Mouse (Mus musculus): ENCODE measurements around the gene Ccdc51. TPM values are rescaled to one million over a fixed set of nuclear protein-coding genes. Genes with fewer than 3 reads are reported as not detected.

The Ccdc51 gene
- polyA plus RNA-seq, 1 experiment from 2014 or later, result 9.9 TPM

- H3K9me3 ChIP-seq (ENCODE audit: control insufficient read depth, low read length), result no peaks in the 10 kb centered on the region
- H3K4me1 ChIP-seq (replicated peaks; ENCODE audit: control insufficient read depth, insufficient read depth), result no peaks in the 10 kb centered on the region
- WGBS, result 42% methylated on average over 2 of the region's 2 CpGs
- no peaks in the 10 kb centered on the region for H3K36me3 ChIP-seq (ENCODE audit: control insufficient read depth, insufficient read depth, low read length)
- H3K4me3 ChIP-seq (ENCODE audit: low read depth, low read length), result no peak overlapping the region
- H3K27ac ChIP-seq (replicated peaks), result no peak overlapping the region
- H3K9ac ChIP-seq (ENCODE audit: low read length), result no peak overlapping the region
- H3K4me2 ChIP-seq (replicated peaks; ENCODE audit: low read depth), result no peak overlapping the region
- ATAC-seq (ENCODE audit: low FRiP score, low TSS enrichment) (no peak), DNase-seq (ENCODE audit: low spot score) (peak; percentile 25)
- no peaks in the 10 kb centered on the region for H3K27me3 ChIP-seq (ENCODE audit: control insufficient read depth, insufficient read depth, low read length)
- TF ChIP-seq CTCF (IDR thresholded peaks at IDR 0.05; ENCODE audit: low read depth), result peak; percentile 81
- TF ChIP-seq EP300 (optimal IDR thresholded peaks at IDR 0.05), result no peak
Measured at GRCm38 (mm10) chr9:109122553-109123085, 40.3 kb downstream of the Ccdc51 start.

GRCm38 (mm10) chr9:109123266-109123665, 41.0 kb downstream of the Ccdc51 start:
- TF ChIP-seq EP300 (optimal IDR thresholded peaks at IDR 0.05) (no peak), CTCF (IDR thresholded peaks at IDR 0.05; ENCODE audit: low read depth) (0 out of 2 replicates have a peak, but pooled peaks have one; percentile 1)
- no peaks in the 10 kb centered on the region for H3K36me3 ChIP-seq (ENCODE audit: control insufficient read depth, insufficient read depth, low read length)
- no peaks in the 10 kb centered on the region for H3K4me1 ChIP-seq (replicated peaks; ENCODE audit: control insufficient read depth, insufficient read depth)
- peak; percentile 15 for DNase-seq (ENCODE audit: low spot score)
- WGBS, result 35% methylated on average over 6 of the region's 6 CpGs
- no peaks in the 10 kb centered on the region for H3K27me3 ChIP-seq (ENCODE audit: control insufficient read depth, insufficient read depth, low read length)
- 0 out of 2 replicates have a peak, but pooled peaks have one; percentile 2 for ATAC-seq (ENCODE audit: low FRiP score, low TSS enrichment)
- no peak overlapping the region for H3K27ac ChIP-seq (replicated peaks)
- no peak overlapping the region for H3K4me3 ChIP-seq (ENCODE audit: low read depth, low read length)
- H3K9me3 ChIP-seq (ENCODE audit: control insufficient read depth, low read length), result no peaks in the 10 kb centered on the region
- H3K9ac ChIP-seq (ENCODE audit: low read length), result no peak overlapping the region
- no peak overlapping the region for H3K4me2 ChIP-seq (replicated peaks; ENCODE audit: low read depth)

GRCm38 (mm10) chr9:109124164-109124563, 41.9 kb downstream of the Ccdc51 start:
- TF ChIP-seq CTCF (IDR thresholded peaks at IDR 0.05; ENCODE audit: low read depth) (no peak), EP300 (optimal IDR thresholded peaks at IDR 0.05) (no peak)
- Histone ChIP-seq H3K4me3 (ENCODE audit: low read depth, low read length) (no peak overlapping the region), H3K4me1 (replicated peaks; ENCODE audit: control insufficient read depth, insufficient read depth) (no peaks in the 10 kb centered on the region), H3K36me3 (ENCODE audit: control insufficient read depth, insufficient read depth, low read length) (no peaks in the 10 kb centered on the region), H3K27me3 (ENCODE audit: control insufficient read depth, insufficient read depth, low read length) (no peaks in the 10 kb centered on the region), H3K9me3 (ENCODE audit: control insufficient read depth, low read length) (no peaks in the 10 kb centered on the region), H3K4me2 (replicated peaks; ENCODE audit: low read depth) (no peak overlapping the region), H3K27ac (replicated peaks) (no peak overlapping the region), H3K9ac (ENCODE audit: low read length) (no peak overlapping the region)
- ATAC-seq (ENCODE audit: low FRiP score, low TSS enrichment) (no peak), DNase-seq (ENCODE audit: low spot score) (no peak)
- 85% methylated on average over 3 of the region's 3 CpGs for WGBS

- 47% methylated on average over 2 of the region's 2 CpGs for WGBS
Measured at GRCm38 (mm10) chr9:109125043-109125442, 42.8 kb downstream of the Ccdc51 start.

GRCm38 (mm10) chr9:109125481-109125880, 43.2 kb downstream of the Ccdc51 start:
- ATAC-seq (ENCODE audit: low FRiP score, low TSS enrichment), result no peak
- Histone ChIP-seq H3K4me1 (replicated peaks; ENCODE audit: control insufficient read depth, insufficient read depth) (no peaks in the 10 kb centered on the region), H3K36me3 (ENCODE audit: control insufficient read depth, insufficient read depth, low read length) (no peaks in the 10 kb centered on the region), H3K4me2 (replicated peaks; ENCODE audit: low read depth) (no peak overlapping the region), H3K27me3 (ENCODE audit: control insufficient read depth, insufficient read depth, low read length) (no peaks in the 10 kb centered on the region), H3K9ac (ENCODE audit: low read length) (no peak overlapping the region), H3K9me3 (ENCODE audit: control insufficient read depth, low read length) (no peaks in the 10 kb centered on the region), H3K4me3 (ENCODE audit: low read depth, low read length) (no peak overlapping the region), H3K27ac (replicated peaks) (no peak overlapping the region)
- 54% methylated on average over 3 of the region's 3 CpGs for WGBS
- TF ChIP-seq EP300 (optimal IDR thresholded peaks at IDR 0.05), result no peak
- TF ChIP-seq CTCF (IDR thresholded peaks at IDR 0.05; ENCODE audit: low read depth), result no peak
- no peak for DNase-seq (ENCODE audit: low spot score)

More at GRCm38 (mm10) chr9:109125043-109125442, 42.8 kb downstream of the Ccdc51 start:
- ATAC-seq (ENCODE audit: low FRiP score, low TSS enrichment), result no peak
- H3K4me3 ChIP-seq (ENCODE audit: low read depth, low read length), result no peak overlapping the region
- H3K27ac ChIP-seq (replicated peaks), result no peak overlapping the region
- H3K9me3 ChIP-seq (ENCODE audit: control insufficient read depth, low read length), result no peaks in the 10 kb centered on the region
- H3K27me3 ChIP-seq (ENCODE audit: control insufficient read depth, insufficient read depth, low read length), result no peaks in the 10 kb centered on the region
- no peak overlapping the region for H3K9ac ChIP-seq (ENCODE audit: low read length)
- H3K4me2 ChIP-seq (replicated peaks; ENCODE audit: low read depth), result no peak overlapping the region
- no peak for DNase-seq (ENCODE audit: low spot score)
- no peaks in the 10 kb centered on the region for H3K36me3 ChIP-seq (ENCODE audit: control insufficient read depth, insufficient read depth, low read length)
- H3K4me1 ChIP-seq (replicated peaks; ENCODE audit: control insufficient read depth, insufficient read depth), result no peaks in the 10 kb centered on the region
- TF ChIP-seq EP300 (optimal IDR thresholded peaks at IDR 0.05) (no peak), CTCF (IDR thresholded peaks at IDR 0.05; ENCODE audit: low read depth) (no peak)

- DNase-seq (ENCODE audit: low spot score) (no peak), ATAC-seq (ENCODE audit: low FRiP score, low TSS enrichment) (no peak)
- TF ChIP-seq EP300 (optimal IDR thresholded peaks at IDR 0.05) (no peak), CTCF (IDR thresholded peaks at IDR 0.05; ENCODE audit: low read depth) (no peak)
- Histone ChIP-seq H3K9ac (ENCODE audit: low read length) (no peak overlapping the region), H3K27me3 (ENCODE audit: control insufficient read depth, insufficient read depth, low read length) (no peaks in the 10 kb centered on the region), H3K4me3 (ENCODE audit: low read depth, low read length) (no peak overlapping the region), H3K9me3 (ENCODE audit: control insufficient read depth, low read length) (no peaks in the 10 kb centered on the region), H3K4me2 (replicated peaks; ENCODE audit: low read depth) (no peak overlapping the region), H3K27ac (replicated peaks) (no peak overlapping the region), H3K4me1 (replicated peaks; ENCODE audit: control insufficient read depth, insufficient read depth) (no peaks in the 10 kb centered on the region), H3K36me3 (ENCODE audit: control insufficient read depth, insufficient read depth, low read length) (no peaks in the 10 kb centered on the region)
- 71% methylated on average over 4 of the region's 4 CpGs for WGBS
Measured at GRCm38 (mm10) chr9:109127076-109127475, 44.8 kb downstream of the Ccdc51 start.
